Mouse (Mus musculus): ENCODE measurements around the gene Nisch.

Nisch gene

GRCm38 (mm10) chr14:31215157-31216002 lies 1.4 kb downstream of the Nisch start:
- peak; percentile 60 to 72 for DNase-seq (ENCODE audit: low spot score in 2 of 2)

- peak in 1 of 2 experiments; percentile 61 for DNase-seq (ENCODE audit: low spot score in 2 of 2)
Measured at GRCm38 (mm10) chr14:31214684-31215083, 2.1 kb downstream of the Nisch start.

GRCm38 (mm10) chr14:31213868-31214267 lies 2.9 kb downstream of the Nisch start:
- DNase-seq (ENCODE audit: low spot score in 2 of 2): no peak

- DNase-seq (ENCODE audit: low spot score in 2 of 2): no peak
Measured at GRCm38 (mm10) chr14:31212499-31212898, 4.2 kb downstream of the Nisch start.

- DNase-seq (ENCODE audit: low spot score in 2 of 2): no peak
Measured at GRCm38 (mm10) chr14:31211854-31212253, 4.9 kb downstream of the Nisch start.

GRCm38 (mm10) chr14:31209133-31209557 lies 7.6 kb downstream of the Nisch start:
- DNase-seq (ENCODE audit: low spot score in 2 of 2): no peak

GRCm38 (mm10) chr14:31208084-31208483 lies 8.7 kb downstream of the Nisch start, which contains the start of gene Tnnc1:
TSS of gene Tnnc1 (plus strand) at chr14:31208312.
- no peak for DNase-seq (ENCODE audit: low spot score in 2 of 2)

GRCm38 (mm10) chr14:31207070-31207830 lies 9.5 kb downstream of the Nisch start:
- DNase-seq (ENCODE audit: low spot score in 2 of 2): no peak

- peak; percentile 91 to 95 for DNase-seq (ENCODE audit: low spot score in 2 of 2)
Measured at GRCm38 (mm10) chr14:31206472-31206981, 10.2 kb downstream of the Nisch start.

- DNase-seq (ENCODE audit: low spot score in 2 of 2): no peak
Measured at GRCm38 (mm10) chr14:31205562-31206467, 10.9 kb downstream of the Nisch start.

- no peak for DNase-seq (ENCODE audit: low spot score in 2 of 2)
Measured at GRCm38 (mm10) chr14:31205244-31205561, 11.5 kb downstream of the Nisch start.

GRCm38 (mm10) chr14:31204844-31205243 lies 11.9 kb downstream of the Nisch start:
- no peak for DNase-seq (ENCODE audit: low spot score in 2 of 2)

GRCm38 (mm10) chr14:31200038-31200437 lies 16.7 kb downstream of the Nisch start:
- DNase-seq (ENCODE audit: low spot score in 2 of 2): no peak

- DNase-seq (ENCODE audit: low spot score in 2 of 2): no peak
Measured at GRCm38 (mm10) chr14:31199599-31199998, 17.1 kb downstream of the Nisch start.

GRCm38 (mm10) chr14:31197547-31198516 lies 18.9 kb downstream of the Nisch start:
- DNase-seq (ENCODE audit: low spot score in 2 of 2): no peak

- DNase-seq (ENCODE audit: low spot score in 2 of 2): peak in 1 of 2 experiments; percentile 19
Measured at GRCm38 (mm10) chr14:31195968-31196367, 20.8 kb downstream of the Nisch start.

GRCm38 (mm10) chr14:31195521-31195920 lies 21.2 kb downstream of the Nisch start:
- no peak for DNase-seq (ENCODE audit: low spot score in 2 of 2)

GRCm38 (mm10) chr14:31194891-31195513 lies 21.7 kb downstream of the Nisch start:
- DNase-seq (ENCODE audit: low spot score in 2 of 2): peak; percentile 20 to 27

GRCm38 (mm10) chr14:31194441-31194840 lies 22.3 kb downstream of the Nisch start:
- peak; percentile 31 to 42 for DNase-seq (ENCODE audit: low spot score in 2 of 2)

- DNase-seq (ENCODE audit: low spot score in 2 of 2): no peak
Measured at GRCm38 (mm10) chr14:31193791-31194190, 23.0 kb downstream of the Nisch start.

Data from natural killer cell, adult 2 months (primary cell).